Mouse (Mus musculus) kidney, adult 2 months (tissue): ENCODE measurements at regions not wholly inside any gene's neighbourhood (a gene's known extent, or its start where the extent isn't known, plus 50 kb on each side); places are given as distances from the start of the nearest gene placed in this dataset.

Experiments used
- CTCF ChIP-seq: fragments of 200-500 bp; conservative IDR thresholded peaks from 2 replicates; pipeline ENCODE4 v1.5.1; 2011; ENCODE audit warnings: low read depth, mild to moderate bottlenecking, control low read depth, low read length, moderate library complexity, mixed read lengths; ENCODE audit not compliant: insufficient read depth, insufficient read length
- POLR2A ChIP-seq: fragments of 200-500 bp; IDR thresholded peaks from one replicate; pipeline ENCODE4 v1.6.1; 2011; ENCODE audit warnings: low read depth, low read length, control low read depth

DNA sequence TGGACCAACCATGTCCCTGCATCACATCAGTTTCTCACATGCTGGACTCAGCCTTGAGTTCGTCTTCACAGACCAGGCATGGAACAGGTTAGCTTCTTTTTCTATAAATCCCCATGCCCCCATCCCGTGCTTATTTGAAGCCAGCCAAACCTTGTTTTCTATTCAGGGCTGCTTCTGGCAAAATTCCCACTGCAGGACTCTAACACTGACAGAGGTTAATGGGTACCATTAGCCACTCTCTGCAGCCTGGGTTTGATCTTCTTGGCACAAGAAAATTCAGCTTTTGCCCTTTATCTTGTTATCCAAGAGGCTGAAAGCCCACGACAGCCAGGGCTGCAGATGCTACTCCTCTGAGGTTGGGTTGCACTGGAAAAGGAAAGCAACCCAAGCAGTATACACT is 101.8 kb upstream of the Fam204a start:
- TF ChIP-seq CTCF (no peak), POLR2A (no peak)
